9 mouse cellular contexts compared by ENCODE assay signal in the genomic region with DNA sequence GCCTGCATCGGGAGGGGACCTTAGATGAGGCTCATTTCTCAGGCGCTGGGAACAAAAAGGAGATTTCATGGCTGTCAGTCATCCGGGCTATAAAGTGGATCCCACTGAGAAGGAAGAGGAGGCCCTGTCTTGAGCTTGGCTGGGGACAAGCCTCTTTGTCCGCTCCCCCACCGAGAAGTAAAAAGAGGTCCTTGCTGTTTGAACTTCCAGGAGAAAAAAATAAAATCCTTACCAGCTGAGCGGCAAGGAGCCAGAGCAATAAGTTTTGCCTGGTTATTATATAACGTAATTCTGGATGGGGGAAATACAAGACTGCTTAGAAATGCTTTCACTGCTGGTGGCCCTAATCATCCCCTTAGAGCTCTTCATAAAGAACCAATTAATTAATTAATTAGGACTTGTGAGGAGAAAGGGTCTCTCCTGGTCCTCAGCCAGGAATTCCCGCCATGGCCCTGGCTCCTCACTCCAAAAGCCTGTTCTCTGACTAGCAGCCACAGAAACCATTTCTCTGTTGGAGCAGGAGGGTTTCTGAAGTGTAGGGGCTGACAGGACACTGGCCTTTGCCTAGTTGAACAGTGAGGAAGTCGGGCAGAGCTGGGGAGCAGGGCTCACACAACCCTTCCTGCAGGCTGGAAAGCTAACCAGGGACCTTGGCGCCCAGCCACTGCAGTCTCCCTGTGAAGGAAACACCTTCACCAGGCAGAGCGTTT.
DNase-seq lines count a peak whose midpoint lies in the region; ATAC-seq and TF ChIP-seq lines count a peak whose summit lies in the region.
"Had no signal": no experiment of that assay in that cellular context is flagged by ENCODE, and none has a peak within 500 bp of the region (broad histone marks: within the 10 kb centered on the region; RNA-seq: fewer than 3 reads in every experiment).

No protein-coding gene starts in this region.

- H3K9me3 ChIP-seq in hindbrain, embryonic 11.5 days (ENCODE audit: control insufficient read depth, low read length) = no peaks in the 10 kb centered on the region
- no peaks in the 10 kb centered on the region for H3K9me3 ChIP-seq in midbrain, postnatal 0 days (ENCODE audit: low read length)

- no peak for TF ChIP-seq CTCF in left cerebral cortex, adult 2 months (IDR thresholded peaks at IDR 0.05)
- no peak for TF ChIP-seq CTCF in midbrain, postnatal 0 days (IDR thresholded peaks at IDR 0.05)

- H3K4me1 ChIP-seq in hindbrain, embryonic 11.5 days (replicated peaks; ENCODE audit: control insufficient read depth, insufficient read depth, low read length) = peaks cover 8% of the 10 kb centered on the region
- no peaks in the 10 kb centered on the region for H3K4me1 ChIP-seq in midbrain, postnatal 0 days (ENCODE audit: insufficient read depth, low read length)

- intact Hi-C loops in left cerebral cortex, adult 2 months (cut with DNase I) = no loop called here

- no peak for DNase-seq in left cerebral cortex, adult 2 months (ENCODE audit: extremely low spot score in 1 of 2, low spot score in 2 of 2)
- no peak for DNase-seq in left cerebral cortex, adult 11 months (ENCODE audit: low spot score)
- peak; percentile 75 to 83 for DNase-seq in cerebellum, postnatal 14 days
- DNase-seq in hindbrain, embryonic 11.5 days (ENCODE audit: low spot score) = peak; percentile 69
- DNase-seq in midbrain, postnatal 0 days (ENCODE audit: low spot score) = peak; percentile 67
- no peak for DNase-seq in testis, postnatal 14 days (ENCODE audit: low spot score)
- no peak for DNase-seq in MN1 (ENCODE audit: low spot score)
- DNase-seq in T-cell, adult 2 months (ENCODE audit: low spot score) = no peak

- WGBS in hindbrain, embryonic 11.5 days = 10% methylated on average over 11 of the region's 11 CpGs
- WGBS in midbrain, postnatal 0 days = 15% methylated on average over 11 of the region's 11 CpGs

- peak; percentile 83 for ATAC-seq in hindbrain, embryonic 11.5 days (ENCODE audit: low FRiP score)
- no peak for ATAC-seq in midbrain, postnatal 0 days (ENCODE audit: low FRiP score)
- ATAC-seq: Patski had no signal

- H3K4me2 ChIP-seq in hindbrain, embryonic 11.5 days (replicated peaks; ENCODE audit: low read depth, low read length) = no peak overlapping the region
- no peak overlapping the region for H3K4me2 ChIP-seq in midbrain, postnatal 0 days (ENCODE audit: low read depth, low read length, poor library complexity, severe bottlenecking)

- no peaks in the 10 kb centered on the region; the same call in 1 of the 2 replicates for H3K27me3 ChIP-seq in hindbrain, embryonic 11.5 days (ENCODE audit: control insufficient read depth, insufficient read depth, low read length)
- H3K27me3 ChIP-seq in midbrain, postnatal 0 days (ENCODE audit: insufficient read depth, low read length) = no peaks in the 10 kb centered on the region
- H3K27me3 ChIP-seq: Patski had no signal

- H3K36me3 ChIP-seq in hindbrain, embryonic 11.5 days (ENCODE audit: control insufficient read depth, insufficient read depth, low read length) = no peaks in the 10 kb centered on the region
- no peaks in the 10 kb centered on the region for H3K36me3 ChIP-seq in midbrain, postnatal 0 days (ENCODE audit: insufficient read depth, low read length)

- peak overlapping the region; percentile 69 for H3K27ac ChIP-seq in left cerebral cortex, adult 2 months
- H3K27ac ChIP-seq in hindbrain, embryonic 11.5 days (ENCODE audit: low read depth, low read length) = peak overlapping the region; percentile 65; the same call in 1 of the 2 replicates
- peak overlapping the region; percentile 44; the same call in 1 of the 2 replicates for H3K27ac ChIP-seq in midbrain, postnatal 0 days (ENCODE audit: low read depth, low read length)

- no peak overlapping the region for H3K4me3 ChIP-seq in left cerebral cortex, adult 2 months
- H3K4me3 ChIP-seq in hindbrain, embryonic 11.5 days (ENCODE audit: low read depth, low read length) = no peak overlapping the region
- no peak overlapping the region for H3K4me3 ChIP-seq in midbrain, postnatal 0 days (ENCODE audit: low read depth, low read length)

- no peak overlapping the region for H3K9ac ChIP-seq in hindbrain, embryonic 11.5 days (ENCODE audit: low read depth, low read length)
- H3K9ac ChIP-seq in midbrain, postnatal 0 days (replicated peaks; ENCODE audit: low read length, poor library complexity, severe bottlenecking) = no peak overlapping the region

Comparison
In these comparisons a context has a peak if more than half of its experiments do, and no peak if none do; other contexts are left out.
1. DNase-seq: peak in cerebellum, postnatal 14 days (2 of 2), hindbrain, embryonic 11.5 days (single experiment) and midbrain, postnatal 0 days (single experiment); none in left cerebral cortex, adult 2 months (0 of 2), left cerebral cortex, adult 11 months (single experiment), testis, postnatal 14 days (single experiment), MN1 (single experiment) and T-cell, adult 2 months (single experiment).
2. Peak in every context shown above with its lines, with median percentiles within 50 percentile points of each other: H3K27ac ChIP-seq.